Comparison of ENCODE assay signal across 8 mouse cellular contexts in the genomic region with DNA sequence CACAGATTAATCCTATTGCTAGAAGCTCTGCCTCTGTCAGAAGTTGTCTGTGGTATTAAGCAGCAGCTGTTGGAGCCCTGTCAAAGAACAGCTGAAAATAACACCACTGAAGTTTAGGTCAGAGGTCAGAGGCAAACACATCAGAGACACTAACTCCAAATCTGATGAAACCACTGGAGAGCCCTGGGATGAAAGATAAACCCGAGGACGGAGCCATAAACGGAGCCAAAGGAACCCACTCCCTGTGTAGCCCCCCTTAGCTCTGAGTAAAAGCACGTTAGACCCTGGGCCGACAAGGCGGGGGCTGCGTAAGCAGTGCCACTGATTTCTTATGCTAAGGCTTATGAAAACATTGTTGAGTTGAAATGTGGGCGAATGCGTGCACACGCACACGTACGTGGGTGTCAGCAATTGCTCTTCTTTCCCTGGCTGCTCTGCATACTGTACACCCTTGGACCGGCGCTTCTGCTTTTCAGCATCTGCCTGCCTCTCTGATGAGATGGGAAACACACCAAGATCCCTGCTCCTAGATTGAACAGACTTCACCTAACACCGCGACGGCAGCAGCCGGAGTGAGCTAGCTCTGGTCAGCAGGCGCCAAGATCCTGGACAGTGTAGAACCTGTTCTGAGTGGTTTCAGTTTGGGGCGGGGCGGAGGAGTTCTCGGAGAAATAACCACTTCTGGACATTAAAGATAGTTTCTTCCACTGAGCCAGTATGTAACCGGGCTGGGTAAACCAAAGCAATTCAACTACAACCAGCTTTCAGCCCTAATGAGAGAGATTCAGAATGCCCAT. TPM values are rescaled to one million over a fixed set of nuclear protein-coding genes. Genes with fewer than 3 reads are reported as not detected.
DNase-seq lines count a peak whose midpoint lies in the region; ATAC-seq and TF ChIP-seq lines count a peak whose summit lies in the region.

No protein-coding gene starts in this region.

- peak overlapping the region; percentile 30 for H3K9ac ChIP-seq in lung, embryonic 14.5 days

- peak overlapping the region; percentile 30 for H3K4me3 ChIP-seq in forebrain, embryonic 10.5 days
- H3K4me3 ChIP-seq in lung, embryonic 14.5 days (ENCODE audit: low read depth, low read length) = peak overlapping the region; percentile 21

- peak; percentile 81 for ATAC-seq in lung, embryonic 14.5 days (ENCODE audit: insufficient read depth)

- peak; percentile 31 to 34 for DNase-seq in cerebellum, postnatal 14 days
- no peak for DNase-seq in cerebellum, postnatal 36 days
- peak; percentile 32 for DNase-seq in forebrain, embryonic 10.5 days (ENCODE audit: extremely low spot score, low spot score)
- DNase-seq in heart, postnatal 14 days = peak; percentile 28 to 49
- DNase-seq in kidney, postnatal 4 days = peak; percentile 62 to 77
- DNase-seq in lung, embryonic 14.5 days = peak; percentile 81
- peak; percentile 45 for DNase-seq in retina, embryonic 14.5 days (ENCODE audit: low spot score)
- no peak for DNase-seq in thymus, postnatal 14 days

- peak overlapping the region; percentile 88 for H3K4me2 ChIP-seq in lung, embryonic 14.5 days

- no peaks in the 10 kb centered on the region for H3K9me3 ChIP-seq in forebrain, embryonic 10.5 days
- no peaks in the 10 kb centered on the region for H3K9me3 ChIP-seq in lung, embryonic 14.5 days (ENCODE audit: low read depth, low read length)

- H3K4me1 ChIP-seq in forebrain, embryonic 10.5 days = peaks cover 54% of the 10 kb centered on the region
- peaks cover 11% of the 10 kb centered on the region; the same call in 1 of the 2 replicates for H3K4me1 ChIP-seq in lung, embryonic 14.5 days (ENCODE audit: insufficient read depth)

- 39% methylated on average over 23 of the region's 23 CpGs for WGBS in forebrain, embryonic 10.5 days
- 10% methylated on average over 23 of the region's 23 CpGs for WGBS in lung, embryonic 14.5 days

- peak overlapping the region; percentile 73 for H3K27ac ChIP-seq in forebrain, embryonic 10.5 days
- peak overlapping the region; percentile 73 for H3K27ac ChIP-seq in lung, embryonic 14.5 days (ENCODE audit: low read depth)

- TF ChIP-seq CTCF in lung, embryonic 14.5 days (IDR thresholded peaks at IDR 0.05; ENCODE audit: low read depth) = no peak

- 0 out of 2 replicates have a peak, but pooled peaks cover 8% of the 10 kb centered on the region for H3K27me3 ChIP-seq in forebrain, embryonic 10.5 days (ENCODE audit: poor library complexity, severe bottlenecking)
- no peaks in the 10 kb centered on the region for H3K27me3 ChIP-seq in lung, embryonic 14.5 days (ENCODE audit: insufficient read depth, low read length)

- intact Hi-C loops in heart, postnatal 14 days (cut with DNase I) = loop anchor here (5.0 kb wide), 1 partner anchor 44 kb away; no protein-coding TSS in a partner anchor

- no peaks in the 10 kb centered on the region for H3K36me3 ChIP-seq in forebrain, embryonic 10.5 days (replicated peaks)
- H3K36me3 ChIP-seq in lung, embryonic 14.5 days (ENCODE audit: insufficient read depth) = no peaks in the 10 kb centered on the region

RNA-seq across cellular contexts. Expression of gene Ccdc141, which starts 1.2 kb away (rescaled TPM):
- 2.6 and 3.1 TPM in 2 replicates for polyA plus RNA-seq in forebrain, embryonic 10.5 days (2016; fragmentation: Nextera tagmentation; extraction: Ambion mirVana)
- 100 to 1,000 TPM; 213 to 231 TPM for total RNA-seq in heart, postnatal 14 days (2021)
- 8.4 and 15.0 TPM in 2 replicates for polyA plus RNA-seq in lung, embryonic 14.5 days (2014; fragmentation: Nextera tagmentation; extraction: Ambion mirVana)

Comparison
In these comparisons a context has a peak if more than half of its experiments do, and no peak if none do; other contexts are left out.
1. DNase-seq: peak in cerebellum, postnatal 14 days (2 of 2), forebrain, embryonic 10.5 days (single experiment), heart, postnatal 14 days (2 of 2), kidney, postnatal 4 days (2 of 2), lung, embryonic 14.5 days (single experiment) and retina, embryonic 14.5 days (single experiment); none in cerebellum, postnatal 36 days (0 of 2) and thymus, postnatal 14 days (single experiment).